Mouse (Mus musculus) small intestine, adult 2 months (tissue): ENCODE measurements around the gene Creb5. TPM values are rescaled to one million over a fixed set of nuclear protein-coding genes. Genes with fewer than 3 reads are reported as not detected.

Experiments used
- H3K27ac ChIP-seq: fragments of 200-500 bp; 2 replicates; pipeline ENCODE4 v1.5.1; 2012; ENCODE audit warnings: low read depth, low read length, control low read depth, inconsistent platforms; ENCODE audit not compliant: insufficient read depth
- H3K27me3 ChIP-seq: fragments of 200-500 bp; 2 replicates; pipeline ENCODE4 v1.6.1; 2012; ENCODE audit warnings: mild to moderate bottlenecking, moderate library complexity, low read length, inconsistent platforms; ENCODE audit not compliant: control insufficient read depth, insufficient read depth
- H3K36me3 ChIP-seq: fragments of 200-500 bp; 2 replicates; pipeline ENCODE4 v1.6.1; 2012; ENCODE audit warnings: mild to moderate bottlenecking, low read length, control low read depth, inconsistent platforms; ENCODE audit not compliant: control insufficient read depth, insufficient read depth
- H3K4me1 ChIP-seq: fragments of 200-500 bp; 2 replicates; pipeline ENCODE4 v1.6.1; 2012; ENCODE audit warnings: low read length, inconsistent platforms, mixed read lengths; ENCODE audit not compliant: control insufficient read depth, insufficient read depth, insufficient read length
- H3K4me3 ChIP-seq: fragments of 200-500 bp; 2 replicates; pipeline ENCODE4 v1.5.1; 2012; ENCODE audit warnings: low read depth, mild to moderate bottlenecking, control low read depth, inconsistent platforms, low read length, moderate library complexity
- CTCF ChIP-seq: fragments of 200-500 bp; IDR thresholded peaks from 2 replicates; pipeline ENCODE4 v1.5.1; 2012; ENCODE audit warnings: low read depth, mild to moderate bottlenecking, control low read depth, inconsistent platforms, low read length, moderate library complexity, mixed read lengths; ENCODE audit not compliant: insufficient replicate concordance, insufficient read length; ENCODE audit errors: extremely low read depth
- POLR2A ChIP-seq: fragments of 200-500 bp; IDR thresholded peaks from 2 replicates; pipeline ENCODE4 v1.6.1; 2012; ENCODE audit warnings: low read depth, mild to moderate bottlenecking, control low read depth, inconsistent platforms, low read length, moderate library complexity
- WGBS: fragments of 180-500 bp; shearing (Covaris S2); methylation state at CpG from one replicate; pipeline ENCODE4 v1.1.7; 2018; 5-methylcytosine and 5-hydroxymethylcytosine counted together
- polyA plus RNA-seq: library from polyadenylated mRNA; depleted of rRNA; stranded (reverse); fragments of >200 nt; gene quantifications from 2 replicates; pipeline ENCODE4 v1.2.3, GENCODE M21; 2012

Creb5 gene
- polyA plus RNA-seq, 1 experiment: 1.1 TPM

- no peaks in the 10 kb centered on the region for H3K36me3 ChIP-seq
- no peak overlapping the region for H3K27ac ChIP-seq
- 88% methylated on average over 4 of the region's 4 CpGs for WGBS
- no peak for TF ChIP-seq POLR2A
- no peak for TF ChIP-seq CTCF
- no peaks in the 10 kb centered on the region for H3K27me3 ChIP-seq
- H3K4me1 ChIP-seq: no peaks in the 10 kb centered on the region
- H3K4me3 ChIP-seq: no peak overlapping the region
Observed at GRCm38 (mm10) chr6:53575191-53575590, 288.1 kb downstream of the Creb5 start.

GRCm38 (mm10) chr6:53575836-53576235, 288.8 kb downstream of the Creb5 start:
- no peak overlapping the region for H3K27ac ChIP-seq
- H3K4me1 ChIP-seq: no peaks in the 10 kb centered on the region
- no peak overlapping the region for H3K4me3 ChIP-seq
- no peaks in the 10 kb centered on the region for H3K27me3 ChIP-seq
- TF ChIP-seq CTCF (no peak), POLR2A (no peak)
- WGBS: 86% methylated on average over 3 of the region's 3 CpGs
- H3K36me3 ChIP-seq: no peaks in the 10 kb centered on the region

GRCm38 (mm10) chr6:53576841-53577240, 289.8 kb downstream of the Creb5 start:
- 71% methylated on average over 6 of the region's 6 CpGs for WGBS
- Histone ChIP-seq H3K4me1 (no peaks in the 10 kb centered on the region), H3K4me3 (no peak overlapping the region), H3K36me3 (no peaks in the 10 kb centered on the region), H3K27ac (no peak overlapping the region), H3K27me3 (no peaks in the 10 kb centered on the region)
- TF ChIP-seq CTCF (no peak), POLR2A (no peak)

GRCm38 (mm10) chr6:53577776-53578175, 290.7 kb downstream of the Creb5 start:
- WGBS: 72% methylated on average over 3 of the region's 3 CpGs
- H3K27me3 ChIP-seq: no peaks in the 10 kb centered on the region
- no peak for TF ChIP-seq POLR2A
- no peak overlapping the region for H3K27ac ChIP-seq
- no peaks in the 10 kb centered on the region for H3K4me1 ChIP-seq
- H3K36me3 ChIP-seq: no peaks in the 10 kb centered on the region
- no peak overlapping the region for H3K4me3 ChIP-seq

GRCm38 (mm10) chr6:53580346-53580745, 293.3 kb downstream of the Creb5 start:
- no peaks in the 10 kb centered on the region for H3K27me3 ChIP-seq
- TF ChIP-seq POLR2A: no peak
- no peak for TF ChIP-seq CTCF
- WGBS: 78% methylated on average over 7 of the region's 7 CpGs

GRCm38 (mm10) chr6:53583234-53583875, 296.3 kb downstream of the Creb5 start:
- no peak overlapping the region for H3K27ac ChIP-seq
- no peaks in the 10 kb centered on the region for H3K4me1 ChIP-seq
- no peak overlapping the region for H3K4me3 ChIP-seq
- 81% methylated on average over 19 of the region's 19 CpGs for WGBS
- no peaks in the 10 kb centered on the region for H3K36me3 ChIP-seq
- no peaks in the 10 kb centered on the region for H3K27me3 ChIP-seq
- TF ChIP-seq CTCF (no peak), POLR2A (no peak)

More at GRCm38 (mm10) chr6:53580346-53580745, 293.3 kb downstream of the Creb5 start:
- no peak overlapping the region for H3K4me3 ChIP-seq
- H3K36me3 ChIP-seq: no peaks in the 10 kb centered on the region
- no peaks in the 10 kb centered on the region for H3K4me1 ChIP-seq
- no peak overlapping the region for H3K27ac ChIP-seq

- WGBS: 60% methylated on average over 10 of the region's 10 CpGs
- TF ChIP-seq POLR2A (no peak), CTCF (no peak)
- no peaks in the 10 kb centered on the region for H3K27me3 ChIP-seq
- no peaks in the 10 kb centered on the region for H3K4me1 ChIP-seq
- no peak overlapping the region for H3K27ac ChIP-seq
- no peak overlapping the region for H3K4me3 ChIP-seq
- H3K36me3 ChIP-seq: no peaks in the 10 kb centered on the region
Observed at GRCm38 (mm10) chr6:53584718-53585405, 297.8 kb downstream of the Creb5 start.
